Mouse (Mus musculus): ENCODE measurements at regions not wholly inside any gene's neighbourhood (a gene's known extent, or its start where the extent isn't known, plus 50 kb on each side); places are given as distances from the start of the nearest gene placed in this dataset.
A peak's percentile ranks its signal among the peaks of the same experiment; 100 is the strongest.

GRCm38 (mm10) chr9:100097028-100097427 is 221.1 kb upstream of the Sox14 start:
- Histone ChIP-seq H3K4me3 (replicated peaks; ENCODE audit: low read length) (no peak overlapping the region), H3K4me1 (replicated peaks; ENCODE audit: low read depth, low read length) (peaks cover 12% of the 10 kb centered on the region), H3K27me3 (ENCODE audit: insufficient read depth, low read length) (no peaks in the 10 kb centered on the region), H3K9me3 (ENCODE audit: low read length) (peaks cover 9% of the 10 kb centered on the region), H3K36me3 (ENCODE audit: insufficient read depth, low read length) (no peaks in the 10 kb centered on the region)
- TF ChIP-seq POU5F1 (IDR thresholded peaks at IDR 0.05; ENCODE audit: borderline replicate concordance, low read length) = no peak
- TF ChIP-seq CTCF (conservative IDR thresholded peaks at IDR 0.05; ENCODE audit: low read length) = no peak
- TF ChIP-seq NANOG (IDR thresholded peaks at IDR 0.05; ENCODE audit: borderline replicate concordance, low read length) = no peak

- H3K27me3 ChIP-seq (ENCODE audit: insufficient read depth, low read length) = no peaks in the 10 kb centered on the region
- no peak for TF ChIP-seq POU5F1 (IDR thresholded peaks at IDR 0.05; ENCODE audit: borderline replicate concordance, low read length)
- TF ChIP-seq NANOG (IDR thresholded peaks at IDR 0.05; ENCODE audit: borderline replicate concordance, low read length) = no peak
- TF ChIP-seq CTCF (conservative IDR thresholded peaks at IDR 0.05; ENCODE audit: low read length) = no peak
- peaks cover 14% of the 10 kb centered on the region for H3K9me3 ChIP-seq (ENCODE audit: low read length)
- peaks cover 12% of the 10 kb centered on the region for H3K4me1 ChIP-seq (replicated peaks; ENCODE audit: low read depth, low read length)
- H3K36me3 ChIP-seq (ENCODE audit: insufficient read depth, low read length) = no peaks in the 10 kb centered on the region
- 0 out of 2 replicates have a peak overlapping the region, but pooled peaks have one; percentile 20 for H3K4me3 ChIP-seq (replicated peaks; ENCODE audit: low read length)
Observed at GRCm38 (mm10) chr9:100095559-100095959, 219.6 kb upstream of the Sox14 start.

- TF ChIP-seq POU5F1 (IDR thresholded peaks at IDR 0.05; ENCODE audit: borderline replicate concordance, low read length) = no peak
- H3K4me1 ChIP-seq (replicated peaks; ENCODE audit: low read depth, low read length) = peaks cover 12% of the 10 kb centered on the region
- 0 out of 2 replicates have a peak overlapping the region, but pooled peaks have one; percentile 20 for H3K4me3 ChIP-seq (replicated peaks; ENCODE audit: low read length)
- peaks cover 14% of the 10 kb centered on the region for H3K9me3 ChIP-seq (ENCODE audit: low read length)
- H3K36me3 ChIP-seq (ENCODE audit: insufficient read depth, low read length) = no peaks in the 10 kb centered on the region
- H3K27me3 ChIP-seq (ENCODE audit: insufficient read depth, low read length) = no peaks in the 10 kb centered on the region
Observed at GRCm38 (mm10) chr9:100094956-100095558, 219.1 kb upstream of the Sox14 start.

GRCm38 (mm10) chr9:100071141-100071540 is 195.2 kb upstream of the Sox14 start:
- Histone ChIP-seq H3K4me3 (replicated peaks; ENCODE audit: low read length) (no peak overlapping the region), H3K27me3 (ENCODE audit: insufficient read depth, low read length) (no peaks in the 10 kb centered on the region), H3K9me3 (ENCODE audit: low read length) (no peaks in the 10 kb centered on the region), H3K36me3 (ENCODE audit: insufficient read depth, low read length) (no peaks in the 10 kb centered on the region), H3K4me1 (replicated peaks; ENCODE audit: low read depth, low read length) (no peaks in the 10 kb centered on the region)
- no peak for TF ChIP-seq CTCF (conservative IDR thresholded peaks at IDR 0.05; ENCODE audit: low read length)
- TF ChIP-seq NANOG (IDR thresholded peaks at IDR 0.05; ENCODE audit: borderline replicate concordance, low read length) = no peak
- TF ChIP-seq POU5F1 (IDR thresholded peaks at IDR 0.05; ENCODE audit: borderline replicate concordance, low read length) = no peak

GRCm38 (mm10) chr9:100058541-100058940 is 182.6 kb upstream of the Sox14 start:
- no peak for TF ChIP-seq POU5F1 (IDR thresholded peaks at IDR 0.05; ENCODE audit: borderline replicate concordance, low read length)
- no peak for TF ChIP-seq CTCF (conservative IDR thresholded peaks at IDR 0.05; ENCODE audit: low read length)
- no peak for TF ChIP-seq NANOG (IDR thresholded peaks at IDR 0.05; ENCODE audit: borderline replicate concordance, low read length)
- H3K4me1 ChIP-seq (replicated peaks; ENCODE audit: low read depth, low read length) = no peaks in the 10 kb centered on the region
- no peak overlapping the region for H3K4me3 ChIP-seq (replicated peaks; ENCODE audit: low read length)
- no peaks in the 10 kb centered on the region for H3K9me3 ChIP-seq (ENCODE audit: low read length)
- no peaks in the 10 kb centered on the region for H3K36me3 ChIP-seq (ENCODE audit: insufficient read depth, low read length)
- H3K27me3 ChIP-seq (ENCODE audit: insufficient read depth, low read length) = no peaks in the 10 kb centered on the region

- no peaks in the 10 kb centered on the region for H3K36me3 ChIP-seq (ENCODE audit: insufficient read depth, low read length)
- H3K4me1 ChIP-seq (replicated peaks; ENCODE audit: low read depth, low read length) = no peaks in the 10 kb centered on the region
- TF ChIP-seq NANOG (IDR thresholded peaks at IDR 0.05; ENCODE audit: borderline replicate concordance, low read length) = no peak
- TF ChIP-seq POU5F1 (IDR thresholded peaks at IDR 0.05; ENCODE audit: borderline replicate concordance, low read length) = no peak
- TF ChIP-seq CTCF (conservative IDR thresholded peaks at IDR 0.05; ENCODE audit: low read length) = no peak
- H3K9me3 ChIP-seq (ENCODE audit: low read length) = peaks cover 5% of the 10 kb centered on the region; the same call in 1 of the 2 replicates
- no peak overlapping the region for H3K4me3 ChIP-seq (replicated peaks; ENCODE audit: low read length)
- no peaks in the 10 kb centered on the region for H3K27me3 ChIP-seq (ENCODE audit: insufficient read depth, low read length)
Observed at GRCm38 (mm10) chr9:100046213-100046807, 170.3 kb upstream of the Sox14 start.

- TF ChIP-seq POU5F1 (IDR thresholded peaks at IDR 0.05; ENCODE audit: borderline replicate concordance, low read length) (no peak), CTCF (conservative IDR thresholded peaks at IDR 0.05; ENCODE audit: low read length) (no peak), NANOG (IDR thresholded peaks at IDR 0.05; ENCODE audit: borderline replicate concordance, low read length) (no peak)
- Histone ChIP-seq H3K27me3 (ENCODE audit: insufficient read depth, low read length) (no peaks in the 10 kb centered on the region), H3K9me3 (ENCODE audit: low read length) (peaks cover 11% of the 10 kb centered on the region; the same call in 1 of the 2 replicates), H3K36me3 (ENCODE audit: insufficient read depth, low read length) (no peaks in the 10 kb centered on the region), H3K4me3 (replicated peaks; ENCODE audit: low read length) (no peak overlapping the region), H3K4me1 (replicated peaks; ENCODE audit: low read depth, low read length) (no peaks in the 10 kb centered on the region)
Observed at GRCm38 (mm10) chr9:100045636-100046035, 169.7 kb upstream of the Sox14 start.

- H3K9me3 ChIP-seq (ENCODE audit: low read length) = peaks cover 28% of the 10 kb centered on the region
- H3K4me3 ChIP-seq (replicated peaks; ENCODE audit: low read length) = no peak overlapping the region
- no peaks in the 10 kb centered on the region for H3K27me3 ChIP-seq (ENCODE audit: insufficient read depth, low read length)
- no peaks in the 10 kb centered on the region for H3K4me1 ChIP-seq (replicated peaks; ENCODE audit: low read depth, low read length)
- no peaks in the 10 kb centered on the region for H3K36me3 ChIP-seq (ENCODE audit: insufficient read depth, low read length)
- no peak for TF ChIP-seq POU5F1 (IDR thresholded peaks at IDR 0.05; ENCODE audit: borderline replicate concordance, low read length)
- TF ChIP-seq CTCF (conservative IDR thresholded peaks at IDR 0.05; ENCODE audit: low read length) = no peak
- no peak for TF ChIP-seq NANOG (IDR thresholded peaks at IDR 0.05; ENCODE audit: borderline replicate concordance, low read length)
Observed at GRCm38 (mm10) chr9:100041776-100042175, 165.8 kb upstream of the Sox14 start.

Measured in E14TG2a.4 (cell line).